Mouse (Mus musculus): Measurements from ENCODE around the gene Kcmf1.

- no peak for TF ChIP-seq POLR2A (IDR thresholded peaks at IDR 0.05; ENCODE audit: insufficient read depth, low read length)
- no peak for TF ChIP-seq EP300 (IDR thresholded peaks at IDR 0.05; ENCODE audit: insufficient read depth, low read depth, low read length)
These were observed 31.1 kb downstream of the Kcmf1 start for GRCm38 (mm10) chr6:72868688-72869087.

Measured in ES-Bruce4 (cell line).